Comparison of ENCODE assay signal across 20 mouse cellular contexts in the genomic region with DNA sequence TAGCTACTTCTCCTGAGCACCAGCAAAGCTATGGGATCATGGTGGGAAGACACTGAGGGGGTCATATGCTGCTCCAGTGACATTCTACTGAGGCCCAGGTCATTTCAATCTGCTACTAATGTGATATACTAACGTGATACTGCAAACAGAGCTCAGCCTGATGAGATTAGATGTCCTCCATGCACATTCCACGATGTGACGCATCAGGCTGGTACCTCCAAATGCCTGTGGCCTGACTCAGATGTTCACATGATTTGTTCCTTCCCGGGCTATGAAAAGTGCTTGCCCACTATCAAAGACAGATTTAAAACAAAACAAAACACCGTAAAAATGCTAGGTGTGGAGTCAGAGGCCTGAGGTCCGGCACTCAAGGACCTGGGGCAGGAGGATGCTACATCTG.
A peak's percentile ranks its signal among the peaks of the same experiment; 100 is the strongest.
DNase-seq lines count a peak whose midpoint lies in the region; ATAC-seq lines count a peak whose summit lies in the region.
"Had no signal": no experiment of that assay in that cellular context is flagged by ENCODE, and none has a peak within 500 bp of the region (broad histone marks: within the 10 kb centered on the region; RNA-seq: fewer than 3 reads in every experiment).

No protein-coding gene starts in this region.

- no peak overlapping the region for H3K9ac ChIP-seq in kidney, embryonic 15.5 days
- H3K9ac ChIP-seq in neural tube, embryonic 15.5 days (replicated peaks) = no peak overlapping the region
- H3K9ac ChIP-seq: forebrain, embryonic 12.5 days; hindbrain, embryonic 15.5 days; intestine, embryonic 15.5 days; limb, embryonic 15.5 days; liver, embryonic 15.5 days had no signal

- H3K9me3 ChIP-seq in kidney, embryonic 15.5 days (replicated peaks) = no peaks in the 10 kb centered on the region
- no peaks in the 10 kb centered on the region for H3K9me3 ChIP-seq in neural tube, embryonic 15.5 days (replicated peaks)
- H3K9me3 ChIP-seq: embryonic facial prominence, embryonic 10.5 days; forebrain, embryonic 12.5 days; hindbrain, embryonic 15.5 days; intestine, embryonic 15.5 days; limb, embryonic 15.5 days; liver, embryonic 15.5 days had no signal

- H3K4me1 ChIP-seq in kidney, embryonic 15.5 days = peaks cover 6% of the 10 kb centered on the region
- no peaks in the 10 kb centered on the region for H3K4me1 ChIP-seq in neural tube, embryonic 15.5 days
- H3K4me1 ChIP-seq: embryonic facial prominence, embryonic 10.5 days; forebrain, embryonic 12.5 days; hindbrain, embryonic 15.5 days; limb, embryonic 15.5 days; liver, embryonic 15.5 days had no signal

- no peak overlapping the region for H3K4me2 ChIP-seq in kidney, embryonic 15.5 days
- no peak overlapping the region for H3K4me2 ChIP-seq in neural tube, embryonic 15.5 days
- H3K4me2 ChIP-seq: forebrain, embryonic 12.5 days; hindbrain, embryonic 15.5 days; intestine, embryonic 15.5 days; limb, embryonic 15.5 days; liver, embryonic 15.5 days had no signal

- no peak overlapping the region for H3K4me3 ChIP-seq in kidney, embryonic 15.5 days (replicated peaks)
- H3K4me3 ChIP-seq in neural tube, embryonic 15.5 days (replicated peaks) = no peak overlapping the region
- H3K4me3 ChIP-seq: embryonic facial prominence, embryonic 10.5 days; forebrain, embryonic 12.5 days; hindbrain, embryonic 15.5 days; intestine, embryonic 15.5 days; layer of hippocampus, adult 2 months; limb, embryonic 15.5 days; liver, embryonic 15.5 days had no signal

- H3K27ac ChIP-seq in kidney, embryonic 15.5 days = 0 out of 2 replicates have a peak overlapping the region, but pooled peaks have one; percentile 3
- H3K27ac ChIP-seq in neural tube, embryonic 15.5 days (replicated peaks) = no peak overlapping the region
- H3K27ac ChIP-seq: embryonic facial prominence, embryonic 10.5 days; forebrain, embryonic 12.5 days; hindbrain, embryonic 15.5 days; intestine, embryonic 15.5 days; layer of hippocampus, adult 2 months; limb, embryonic 15.5 days; liver, embryonic 15.5 days had no signal

- no peak for ATAC-seq in kidney, embryonic 15.5 days (replicated peaks; ENCODE audit: low FRiP score)
- no peak for ATAC-seq in neural tube, embryonic 15.5 days (ENCODE audit: low FRiP score)
- ATAC-seq: intestine, embryonic 15.5 days had no signal

- DNase-seq in adrenal gland, adult 2 months = peak; percentile 81
- DNase-seq in adrenal gland, adult 18-20 months (ENCODE audit: low spot score in 2 of 2) = no peak
- DNase-seq in kidney, adult 18-20 months = no peak
- peak; percentile 97 for DNase-seq in 3T3-L1 (ENCODE audit: low read depth, low spot score)
- DNase-seq in adrenal gland, postnatal 36 days = peak; percentile 69 to 71
- DNase-seq: cerebellum, adult 9-10 months; heart, adult 11 months; heart, postnatal 36 days; kidney, postnatal 10 days; retina, postnatal 1 day; thymus, adult 2 months had no signal

- H3K27me3 ChIP-seq in kidney, embryonic 15.5 days = no peaks in the 10 kb centered on the region
- H3K27me3 ChIP-seq in neural tube, embryonic 15.5 days (replicated peaks) = no peaks in the 10 kb centered on the region
- H3K27me3 ChIP-seq: forebrain, embryonic 12.5 days; hindbrain, embryonic 15.5 days; intestine, embryonic 15.5 days; limb, embryonic 15.5 days; liver, embryonic 15.5 days had no signal

- 41% methylated on average over 6 of the region's 6 CpGs for WGBS in kidney, embryonic 15.5 days
- 87% methylated on average over 6 of the region's 6 CpGs for WGBS in neural tube, embryonic 15.5 days

- no peaks in the 10 kb centered on the region for H3K36me3 ChIP-seq in kidney, embryonic 15.5 days
- no peaks in the 10 kb centered on the region for H3K36me3 ChIP-seq in neural tube, embryonic 15.5 days
- H3K36me3 ChIP-seq: embryonic facial prominence, embryonic 10.5 days; forebrain, embryonic 12.5 days; hindbrain, embryonic 15.5 days; intestine, embryonic 15.5 days; limb, embryonic 15.5 days; liver, embryonic 15.5 days had no signal

Comparison
In these comparisons a context has a peak if more than half of its experiments do, and no peak if none do; other contexts are left out.
1. DNase-seq: peak in adrenal gland, adult 2 months (single experiment), 3T3-L1 (single experiment) and adrenal gland, postnatal 36 days (2 of 2); none in adrenal gland, adult 18-20 months (0 of 2) and kidney, adult 18-20 months (single experiment).